Mouse (Mus musculus) olfactory bulb, adult 2 months (tissue): ENCODE measurements around the gene Dpysl4.

Source experiments
- CTCF ChIP-seq: fragments of 200-500 bp; IDR thresholded peaks from 2 replicates; pipeline ENCODE4 v1.5.1; 2012; ENCODE audit warnings: low read depth, mild to moderate bottlenecking, low read length, moderate library complexity; ENCODE audit not compliant: insufficient read depth
- POLR2A ChIP-seq: fragments of 200-500 bp; IDR thresholded peaks from 2 replicates; pipeline ENCODE4 v1.6.1; 2012; ENCODE audit warnings: mild to moderate bottlenecking, low read depth, low read length, moderate library complexity; ENCODE audit not compliant: insufficient read depth

- no peak for TF ChIP-seq CTCF
- TF ChIP-seq POLR2A: no peak
Measured at GRCm38 (mm10) chr7:139101826-139102225, 16.0 kb downstream of the Dpysl4 start.
